Mouse (Mus musculus): ENCODE data around the gene Styxl1. TPM values are rescaled to one million over a fixed set of nuclear protein-coding genes. Genes with fewer than 3 reads are reported as not detected.

Gene Styxl1
- total and polyA plus RNA-seq, 3 experiments, result 0.17 TPM; not detected in 2

DNA sequence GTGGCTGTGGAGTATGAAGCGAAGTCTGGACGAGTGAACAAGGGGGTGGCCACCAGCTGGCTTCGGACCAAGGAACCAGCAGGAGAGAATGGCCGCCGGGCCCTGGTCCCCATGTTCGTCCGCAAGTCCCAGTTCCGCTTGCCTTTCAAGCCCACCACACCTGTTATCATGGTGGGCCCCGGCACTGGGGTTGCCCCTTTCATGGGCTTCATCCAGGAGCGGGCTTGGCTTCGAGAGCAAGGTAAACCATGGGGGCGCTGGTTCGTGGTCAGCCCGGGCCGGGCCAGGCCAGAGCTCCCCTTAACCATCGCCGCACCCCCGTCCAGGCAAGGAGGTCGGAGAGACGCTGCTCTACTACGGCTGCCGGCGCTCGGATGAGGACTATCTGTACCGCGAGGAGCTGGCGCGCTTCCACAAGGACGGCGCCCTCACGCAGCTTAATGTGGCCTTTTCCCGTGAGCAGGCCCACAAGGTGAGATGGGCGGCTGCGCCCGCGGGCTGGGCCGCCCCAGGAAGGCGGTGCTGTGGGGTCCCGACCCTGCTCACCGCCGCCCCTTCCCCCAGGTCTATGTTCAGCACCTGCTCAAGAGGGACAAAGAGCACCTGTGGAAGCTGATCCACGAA, 44.0 kb downstream of the Styxl1 start:
- Histone ChIP-seq H3K9ac (ENCODE audit: control insufficient read depth, low read depth, low read length, poor library complexity, severe bottlenecking) (no peak overlapping the region), H3K4me3 (ENCODE audit: control insufficient read depth in 1 of 2, insufficient read depth in 1 of 2, low read depth in 2 of 2, low read length in 2 of 2) (no peak overlapping the region), H3K9me3 (replicated peaks; ENCODE audit: insufficient read depth, low read length) (no peaks in the 10 kb centered on the region), H3K27me3 (ENCODE audit: control insufficient read depth in 1 of 2, insufficient read depth in 2 of 2, low read length in 2 of 2) (no peaks in the 10 kb centered on the region), H3K4me1 (ENCODE audit: control insufficient read depth in 1 of 2, insufficient read depth in 2 of 2, low read length in 2 of 2) (0 out of 4 replicates have a peak, but pooled peaks cover 0 to 3% of the 10 kb centered on the region in 2 experiments), H3K79me2 (ENCODE audit: control insufficient read depth, insufficient read depth, low read length, poor library complexity) (no peaks in the 10 kb centered on the region), H3K27ac (ENCODE audit: control insufficient read depth, low read depth, low read length) (no peak overlapping the region), H3K36me3 (ENCODE audit: control insufficient read depth in 1 of 2, insufficient read depth in 2 of 2, low read length in 2 of 2) (peaks cover 0 to 2% of the 10 kb centered on the region in 2 experiments; a peak in 2 of 4 replicates)
- no peak for DNase-seq (ENCODE audit: low read depth, low spot score)
- no peak for TF ChIP-seq KAT2A (conservative IDR thresholded peaks at IDR 0.05; ENCODE audit: low read depth, low read length)
- TF ChIP-seq BHLHE40 (IDR thresholded peaks at IDR 0.05; ENCODE audit: borderline replicate concordance, low read depth, low read length), result no peak
- no peak for TF ChIP-seq POLR2A (IDR thresholded peaks at IDR 0.05; ENCODE audit: control insufficient read depth in 1 of 2, insufficient read depth in 1 of 2, low read depth in 1 of 2, low read length in 2 of 2, poor library complexity in 1 of 2)
- no peak for TF ChIP-seq CHD2 (IDR thresholded peaks at IDR 0.05; ENCODE audit: low read length)
- TF ChIP-seq MYC (IDR thresholded peaks at IDR 0.05; ENCODE audit: low read depth, low read length), result no peak
- TF ChIP-seq USF1 (IDR thresholded peaks at IDR 0.05; ENCODE audit: low read depth, low read length), result no peak
- no peak for TF ChIP-seq ZNF384 (IDR thresholded peaks at IDR 0.05; ENCODE audit: low read depth, low read length)
- no peak for TF ChIP-seq ZMIZ1 (IDR thresholded peaks at IDR 0.05; ENCODE audit: low read depth, low read length)
- TF ChIP-seq UBTF (IDR thresholded peaks at IDR 0.05; ENCODE audit: borderline replicate concordance, insufficient read depth, low read depth, low read length), result no peak
- TF ChIP-seq CTCF (IDR thresholded peaks at IDR 0.05 in 2 of 3, conservative IDR thresholded peaks at IDR 0.05 in 1 of 3; ENCODE audit: control insufficient read depth in 1 of 3, insufficient read depth in 1 of 3, low read depth in 2 of 3, low read length in 3 of 3, poor library complexity in 1 of 3, severe bottlenecking in 1 of 3), result no peak
- TF ChIP-seq RCOR1 (IDR thresholded peaks at IDR 0.05; ENCODE audit: low read depth, low read length), result no peak
- no peak for TF ChIP-seq ZC3H11A (IDR thresholded peaks at IDR 0.05; ENCODE audit: low read depth, low read length)
- no peak for TF ChIP-seq USF2 (IDR thresholded peaks at IDR 0.05; ENCODE audit: borderline replicate concordance in 1 of 2, insufficient read depth in 1 of 2, low read depth in 1 of 2, low read length in 2 of 2)
- TF ChIP-seq POLR2AphosphoS2 (IDR thresholded peaks at IDR 0.05; ENCODE audit: low read length), result no peak

DNA sequence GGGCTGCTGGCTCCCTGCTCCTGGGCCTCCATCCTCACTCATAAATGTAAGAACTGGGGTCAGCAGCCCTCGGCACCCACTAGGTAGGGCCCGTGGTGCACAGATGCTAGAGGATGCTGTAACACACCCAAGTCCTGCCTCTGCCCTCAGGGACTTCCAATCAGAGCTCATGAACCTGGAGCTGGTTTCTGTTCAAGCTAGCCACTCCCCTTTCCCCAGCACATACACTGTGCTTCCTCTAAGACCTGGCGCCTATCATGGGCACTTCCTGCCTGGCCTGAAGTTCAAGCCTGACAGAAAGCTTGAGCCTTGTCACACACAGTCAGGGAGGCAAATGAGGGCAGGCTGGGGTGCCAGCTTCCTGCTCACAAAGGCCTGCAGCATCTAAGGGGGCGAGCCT, 45.1 kb downstream of the Styxl1 start:
- H3K27me3 ChIP-seq (ENCODE audit: control insufficient read depth in 1 of 2, insufficient read depth in 2 of 2, low read length in 2 of 2), result no peaks in the 10 kb centered on the region
- H3K79me2 ChIP-seq (ENCODE audit: control insufficient read depth, insufficient read depth, low read length, poor library complexity), result no peaks in the 10 kb centered on the region
- no peak overlapping the region for H3K9ac ChIP-seq (ENCODE audit: control insufficient read depth, low read depth, low read length, poor library complexity, severe bottlenecking)
- no peaks in the 10 kb centered on the region for H3K9me3 ChIP-seq (replicated peaks; ENCODE audit: insufficient read depth, low read length)
- no peak overlapping the region for H3K4me3 ChIP-seq (ENCODE audit: control insufficient read depth in 1 of 2, insufficient read depth in 1 of 2, low read depth in 2 of 2, low read length in 2 of 2)
- 0 out of 4 replicates have a peak, but pooled peaks cover 0 to under 1% of the 10 kb centered on the region in 2 experiments for H3K4me1 ChIP-seq (ENCODE audit: control insufficient read depth in 1 of 2, insufficient read depth in 2 of 2, low read length in 2 of 2)
- TF ChIP-seq EP300 (IDR thresholded peaks at IDR 0.05; ENCODE audit: low read depth in 1 of 2, low read length in 2 of 2) (no peak), POLR2AphosphoS2 (IDR thresholded peaks at IDR 0.05; ENCODE audit: low read length) (no peak), GATA1 (IDR thresholded peaks at IDR 0.05; ENCODE audit: low read depth, low read length) (no peak), ZMIZ1 (IDR thresholded peaks at IDR 0.05; ENCODE audit: low read depth, low read length) (no peak), TCF12 (IDR thresholded peaks at IDR 0.05; ENCODE audit: low read depth, low read length) (no peak), MAX (IDR thresholded peaks at IDR 0.05; ENCODE audit: low read length) (no peak), ETS1 (IDR thresholded peaks at IDR 0.05; ENCODE audit: low read depth, low read length) (no peak), MXI1 (IDR thresholded peaks at IDR 0.05; ENCODE audit: low read depth, low read length) (no peak), TBP (IDR thresholded peaks at IDR 0.05; ENCODE audit: low read depth, low read length) (no peak), ZNF384 (IDR thresholded peaks at IDR 0.05; ENCODE audit: low read depth, low read length) (no peak), GABPA (IDR thresholded peaks at IDR 0.05; ENCODE audit: low read depth, low read length) (no peak), CTCF (IDR thresholded peaks at IDR 0.05 in 2 of 3, conservative IDR thresholded peaks at IDR 0.05 in 1 of 3; ENCODE audit: control insufficient read depth in 1 of 3, insufficient read depth in 1 of 3, low read depth in 2 of 3, low read length in 3 of 3, poor library complexity in 1 of 3, severe bottlenecking in 1 of 3) (no peak), E2F4 (IDR thresholded peaks at IDR 0.05; ENCODE audit: borderline replicate concordance, low read depth, low read length) (no peak), ZKSCAN1 (IDR thresholded peaks at IDR 0.05; ENCODE audit: low read depth, low read length) (no peak), RCOR1 (IDR thresholded peaks at IDR 0.05; ENCODE audit: low read depth, low read length) (no peak)
- H3K36me3 ChIP-seq (ENCODE audit: control insufficient read depth in 1 of 2, insufficient read depth in 2 of 2, low read length in 2 of 2), result peaks cover 0 to 2% of the 10 kb centered on the region in 2 experiments; a peak in 2 of 4 replicates
- no peak overlapping the region for H3K27ac ChIP-seq (ENCODE audit: control insufficient read depth, low read depth, low read length)
- no peak for DNase-seq (ENCODE audit: low read depth, low spot score)

Data from MEL (cell line).